Mouse (Mus musculus): Measurements from ENCODE around the gene Apex1. TPM values are rescaled to one million over a fixed set of nuclear protein-coding genes. Genes with fewer than 3 reads are reported as not detected.

The Apex1 gene
- polyA plus RNA-seq, 1 experiment from 2014 or later, result 177 TPM

- Histone ChIP-seq H3K4me2 (ENCODE audit: low read depth, low read length) (no peak overlapping the region), H3K9ac (ENCODE audit: low read length) (peak overlapping the region; percentile 33; the same call in 1 of the 2 replicates), H3K27ac (ENCODE audit: low read length) (no peak overlapping the region), H3K9me3 (ENCODE audit: control insufficient read depth, low read length) (no peaks in the 10 kb centered on the region), H3K4me3 (ENCODE audit: low read length) (no peak overlapping the region), H3K36me3 (ENCODE audit: control insufficient read depth, insufficient read depth, low read length) (no peaks in the 10 kb centered on the region), H3K27me3 (ENCODE audit: control insufficient read depth, insufficient read depth, low read depth, low read length) (no peaks in the 10 kb centered on the region), H3K4me1 (replicated peaks; ENCODE audit: control insufficient read depth, insufficient read depth, low read length) (no peaks in the 10 kb centered on the region)
- 23% methylated on average over 9 of the region's 9 CpGs for WGBS
- peak; percentile 71 for ATAC-seq (ENCODE audit: low read depth)
Measured at GRCm38 (mm10) chr14:50976674-50977073, 51.9 kb downstream of the Apex1 start.

Other genes starting within 250 kb of the Apex1 start
- not detected in 2 replicates for gene Olfr747, start 231.8 kb upstream of the Apex1 start, polyA plus RNA-seq (2015; fragmentation: Nextera tagmentation; extraction: Ambion mirVana)
- not detected in 2 replicates for gene Olfr748, start 217.6 kb upstream of the Apex1 start, polyA plus RNA-seq (2015; fragmentation: Nextera tagmentation; extraction: Ambion mirVana)
- not detected in 2 replicates for gene Olfr749, start 179.9 kb upstream of the Apex1 start, polyA plus RNA-seq (2015; fragmentation: Nextera tagmentation; extraction: Ambion mirVana)
- gene Ttc5, start 139.4 kb upstream of the Apex1 start, polyA plus RNA-seq (2015; fragmentation: Nextera tagmentation; extraction: Ambion mirVana), result 68.6 and 71.7 TPM in 2 replicates
- gene Ccnb1ip1, start 117.2 kb upstream of the Apex1 start, polyA plus RNA-seq (2015; fragmentation: Nextera tagmentation; extraction: Ambion mirVana), result not detected in 2 replicates
- gene Parp2, start 117.1 kb upstream of the Apex1 start, polyA plus RNA-seq (2015; fragmentation: Nextera tagmentation; extraction: Ambion mirVana), result 62.5 and 64.7 TPM in 2 replicates
- 6.0 and 6.2 TPM in 2 replicates for gene Tep1, start 54.4 kb upstream of the Apex1 start, polyA plus RNA-seq (2015; fragmentation: Nextera tagmentation; extraction: Ambion mirVana)
- gene Klhl33, start 27.5 kb upstream of the Apex1 start, polyA plus RNA-seq (2015; fragmentation: Nextera tagmentation; extraction: Ambion mirVana), result 0.59 TPM in 2 replicates
- gene Osgep, start 75 bp upstream of the Apex1 start, polyA plus RNA-seq (2015; fragmentation: Nextera tagmentation; extraction: Ambion mirVana), result 153 and 171 TPM in 2 replicates
- 47.1 and 48.4 TPM in 2 replicates for gene Pip4p1, start 5.9 kb downstream of the Apex1 start, polyA plus RNA-seq (2015; fragmentation: Nextera tagmentation; extraction: Ambion mirVana)
- gene Pnp, start 6.1 kb downstream of the Apex1 start, polyA plus RNA-seq (2015; fragmentation: Nextera tagmentation; extraction: Ambion mirVana), result 68.8 and 73.1 TPM in 2 replicates
- not detected in 2 replicates for gene Gm49342, start 19.5 kb downstream of the Apex1 start, polyA plus RNA-seq (2015; fragmentation: Nextera tagmentation; extraction: Ambion mirVana)
- 0.46 and 0.88 TPM in 2 replicates for gene Pnp2, start 31.0 kb downstream of the Apex1 start, polyA plus RNA-seq (2015; fragmentation: Nextera tagmentation; extraction: Ambion mirVana)
- 0.26 and 0.31 TPM in 2 replicates for gene Rnase10, start 82.8 kb downstream of the Apex1 start, polyA plus RNA-seq (2015; fragmentation: Nextera tagmentation; extraction: Ambion mirVana)
- not detected in 2 replicates for gene Rnase9, start 116.9 kb downstream of the Apex1 start, polyA plus RNA-seq (2015; fragmentation: Nextera tagmentation; extraction: Ambion mirVana)
- gene Rnase11, start 125.2 kb downstream of the Apex1 start, polyA plus RNA-seq (2015; fragmentation: Nextera tagmentation; extraction: Ambion mirVana), result not detected in 2 replicates
- gene Rnase12, start 132.7 kb downstream of the Apex1 start, polyA plus RNA-seq (2015; fragmentation: Nextera tagmentation; extraction: Ambion mirVana), result 0.34 TPM in 1 of 2 replicates, not detected in the other
- gene Olfr750, start 149.5 kb downstream of the Apex1 start, polyA plus RNA-seq (2015; fragmentation: Nextera tagmentation; extraction: Ambion mirVana), result not detected in 2 replicates
- 42.2 and 50.8 TPM in 2 replicates for gene Rnase4, start 166.1 kb downstream of the Apex1 start, polyA plus RNA-seq (2015; fragmentation: Nextera tagmentation; extraction: Ambion mirVana)
- gene Ang, start 166.2 kb downstream of the Apex1 start, polyA plus RNA-seq (2015; fragmentation: Nextera tagmentation; extraction: Ambion mirVana), result 6.3 and 8.7 TPM in 2 replicates
- gene Eddm3b, start 189.5 kb downstream of the Apex1 start, polyA plus RNA-seq (2015; fragmentation: Nextera tagmentation; extraction: Ambion mirVana), result not detected in 2 replicates
- gene Rnase6, start 198.9 kb downstream of the Apex1 start, polyA plus RNA-seq (2015; fragmentation: Nextera tagmentation; extraction: Ambion mirVana), result 0.69 and 0.97 TPM in 2 replicates
- 0.50 and 0.51 TPM in 2 replicates for gene Rnase1, start 221.8 kb downstream of the Apex1 start, polyA plus RNA-seq (2015; fragmentation: Nextera tagmentation; extraction: Ambion mirVana)
- not detected in 2 replicates for gene Rnase2b, start 237.3 kb downstream of the Apex1 start, polyA plus RNA-seq (2015; fragmentation: Nextera tagmentation; extraction: Ambion mirVana)